Mouse (Mus musculus) forebrain, embryonic 10.5 days (tissue): ENCODE results near the gene 0610009B22Rik. TPM values are rescaled to one million over a fixed set of nuclear protein-coding genes. Genes with fewer than 3 reads are reported as not detected.

Source experiments
- DNase-seq: peaks from one replicate; pipeline ENCODE4 v3.0.0-alpha.2; 2017; ENCODE audit warnings: low spot score; ENCODE audit errors: extremely low spot score
- H3K27ac ChIP-seq: fragments of 300-500 bp; sonication (generic); 2 replicates; pipeline ENCODE4 v1.5.1; 2016; ENCODE audit warnings: mild to moderate bottlenecking
- H3K27me3 ChIP-seq: fragments of 300-500 bp; sonication (generic); 2 replicates; pipeline ENCODE4 v1.6.1; 2016; ENCODE audit warnings: mild to moderate bottlenecking; ENCODE audit not compliant: poor library complexity, severe bottlenecking
- H3K36me3 ChIP-seq: fragments of 300-500 bp; sonication (generic); replicated peaks from 2 replicates; pipeline ENCODE4 v1.6.1; 2016; ENCODE audit warnings: mild to moderate bottlenecking, moderate library complexity
- H3K4me1 ChIP-seq: fragments of 300-500 bp; sonication (generic); 2 replicates; pipeline ENCODE4 v1.6.1; 2016
- H3K4me3 ChIP-seq: fragments of 300-500 bp; sonication (generic); 2 replicates; pipeline ENCODE4 v1.5.1; 2016; ENCODE audit warnings: mild to moderate bottlenecking, moderate library complexity
- H3K9me3 ChIP-seq: fragments of 300-500 bp; sonication (generic); 2 replicates; pipeline ENCODE4 v1.6.1; 2016; ENCODE audit warnings: mild to moderate bottlenecking, moderate library complexity
- WGBS: fragments of 180-500 bp; shearing (Covaris S2); methylation state at CpG from one replicate; pipeline ENCODE4 v1.1.7; 2016; 5-methylcytosine and 5-hydroxymethylcytosine counted together
- polyA plus RNA-seq: library from polyadenylated mRNA; unstranded; fragments of >200 nt; fragmentation: Nextera tagmentation; extraction: Ambion mirVana; gene quantifications from 2 replicates; pipeline ENCODE4 v1.2.1, GENCODE M21; 2016

Gene 0610009B22Rik
- polyA plus RNA-seq, 1 experiment from 2014 or later: 78.7 TPM

DNA sequence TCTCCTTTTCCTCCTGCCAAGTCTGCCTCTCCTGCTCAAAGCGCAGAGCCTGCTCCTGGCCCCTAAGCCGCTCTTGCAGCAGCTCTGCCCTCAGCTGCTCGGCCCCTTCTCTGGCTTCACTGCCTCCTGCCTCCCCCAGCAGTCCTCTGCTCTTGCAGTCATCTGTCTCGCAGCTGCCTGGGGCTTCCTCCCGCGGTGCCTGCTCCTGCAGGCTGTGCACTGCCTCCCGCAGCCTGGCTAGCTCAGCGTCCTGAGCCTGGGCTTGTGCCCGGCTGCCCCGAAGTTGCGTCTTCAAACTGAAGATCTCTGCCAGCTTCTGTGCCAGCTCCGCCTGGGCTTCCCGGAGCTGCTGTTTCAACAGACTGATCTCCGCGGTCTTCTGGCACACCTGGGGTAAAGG, 44.9 kb downstream of the 0610009B22Rik start:
- Histone ChIP-seq H3K27ac (peak overlapping the region; percentile 62; the same call in 1 of the 2 replicates), H3K4me1 (peaks cover 40% of the 10 kb centered on the region), H3K4me3 (no peak overlapping the region), H3K36me3 (peaks cover 43% of the 10 kb centered on the region), H3K27me3 (0 out of 2 replicates have a peak, but pooled peaks cover 12% of the 10 kb centered on the region), H3K9me3 (no peaks in the 10 kb centered on the region)
- no peak for DNase-seq
- WGBS: 57% methylated on average over 15 of the region's 15 CpGs

DNA sequence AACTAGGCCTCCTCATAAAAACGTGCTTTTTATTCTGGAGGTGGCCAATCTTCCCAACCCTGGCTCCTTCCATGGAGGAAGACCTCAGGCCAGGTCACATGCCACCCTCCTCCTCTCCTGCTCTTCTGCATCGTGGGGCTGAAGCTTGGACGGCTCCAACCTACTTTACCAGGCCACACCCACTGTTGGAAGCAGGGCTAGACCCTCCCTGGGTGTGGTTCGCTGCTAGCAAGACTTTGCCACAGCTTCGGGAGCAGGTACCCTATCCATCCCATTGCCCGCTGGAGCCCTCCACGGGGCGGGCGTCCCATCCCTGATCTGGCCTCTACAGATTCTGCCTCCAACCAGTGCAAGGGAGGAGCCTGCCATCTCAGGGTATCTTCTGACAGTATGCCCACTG, 45.5 kb downstream of the 0610009B22Rik start:
- 76% methylated on average over 9 of the region's 9 CpGs for WGBS
- Histone ChIP-seq H3K4me3 (no peak overlapping the region), H3K9me3 (no peaks in the 10 kb centered on the region), H3K4me1 (peaks cover 39% of the 10 kb centered on the region), H3K36me3 (peaks cover 43% of the 10 kb centered on the region), H3K27ac (no peak overlapping the region), H3K27me3 (0 out of 2 replicates have a peak, but pooled peaks cover 12% of the 10 kb centered on the region)
- DNase-seq: no peak

DNA sequence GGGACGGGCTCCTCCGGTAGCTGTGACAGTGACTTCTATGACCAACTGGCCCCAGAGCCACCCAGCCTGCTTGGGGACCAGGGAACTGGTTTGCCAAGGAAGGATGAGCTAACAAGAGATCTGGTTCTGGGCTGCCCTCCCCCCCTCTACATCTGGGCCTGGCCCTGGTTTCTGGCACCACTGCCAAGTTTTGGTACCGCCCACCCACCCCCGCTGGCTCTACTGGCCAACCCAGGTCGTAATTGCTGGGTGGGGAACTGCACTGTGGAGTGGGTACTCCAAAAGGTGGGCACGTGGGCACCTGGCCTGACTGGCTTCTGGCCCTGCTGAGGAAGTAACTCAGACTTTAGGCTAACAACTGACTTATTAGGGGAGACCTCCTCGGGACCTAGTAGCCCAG, 47.9 kb downstream of the 0610009B22Rik start:
- Histone ChIP-seq H3K4me1 (peaks cover 38% of the 10 kb centered on the region), H3K9me3 (no peaks in the 10 kb centered on the region), H3K27ac (no peak overlapping the region), H3K36me3 (peaks cover 41% of the 10 kb centered on the region), H3K4me3 (no peak overlapping the region), H3K27me3 (0 out of 2 replicates have a peak, but pooled peaks cover 12% of the 10 kb centered on the region)
- no peak for DNase-seq
- 91% methylated on average over 7 of the region's 7 CpGs for WGBS

DNA sequence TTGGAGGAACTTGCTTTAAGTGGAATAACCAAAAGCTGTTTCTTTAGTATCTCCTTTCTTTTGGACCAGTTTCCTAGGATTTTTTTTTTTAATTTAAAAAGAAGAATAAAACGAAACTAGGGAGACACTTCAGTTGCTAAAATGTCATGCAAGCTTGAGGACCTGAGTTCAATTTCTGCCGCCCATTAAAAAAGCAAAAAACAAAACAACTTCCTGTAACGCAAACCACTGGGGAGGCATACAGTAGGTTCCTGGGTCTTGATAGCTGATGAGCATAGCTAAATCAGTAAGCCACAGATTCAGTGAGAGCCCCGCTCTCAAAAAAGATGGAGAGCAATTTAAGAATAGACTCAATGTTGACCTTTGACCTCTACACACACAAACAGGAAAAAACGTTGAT, 50.2 kb downstream of the 0610009B22Rik start:
- H3K9me3 ChIP-seq: no peaks in the 10 kb centered on the region
- H3K36me3 ChIP-seq: peaks cover 21% of the 10 kb centered on the region
- peaks cover 43% of the 10 kb centered on the region for H3K4me1 ChIP-seq
- H3K27me3 ChIP-seq: 0 out of 2 replicates have a peak, but pooled peaks cover 3% of the 10 kb centered on the region
- peak overlapping the region; percentile 81 for H3K27ac ChIP-seq
- DNase-seq: no peak
- H3K4me3 ChIP-seq: peak overlapping the region; percentile 38; the same call in 1 of the 2 replicates
- WGBS: 74% methylated on average over 5 of the region's 5 CpGs

DNA sequence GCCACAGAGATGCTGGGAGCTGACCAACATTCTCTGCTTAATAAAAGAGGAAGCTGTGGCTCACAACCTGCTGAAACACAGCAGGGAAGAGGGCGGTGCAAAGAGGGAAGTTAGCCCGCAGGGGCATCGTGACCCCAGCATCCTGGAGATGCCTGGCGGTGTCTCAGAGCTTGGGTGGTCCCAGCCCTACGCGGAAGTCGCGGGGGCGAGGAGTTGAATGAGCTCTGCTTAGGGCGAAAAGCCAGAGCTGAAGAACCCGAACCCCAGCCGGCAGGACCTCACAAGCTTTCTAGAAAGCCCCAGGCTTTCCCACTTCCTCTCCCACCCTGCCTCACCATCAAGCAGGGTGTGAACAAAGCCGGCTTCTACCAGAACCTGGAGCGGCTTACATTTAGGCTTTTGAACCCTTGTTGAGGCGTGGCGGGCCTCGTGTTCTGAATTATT, 50.7 kb downstream of the 0610009B22Rik start:
- Histone ChIP-seq H3K9me3 (no peaks in the 10 kb centered on the region), H3K27ac (peak overlapping the region; percentile 81), H3K4me3 (peak overlapping the region; percentile 38), H3K27me3 (no peaks in the 10 kb centered on the region), H3K4me1 (peaks cover 41% of the 10 kb centered on the region), H3K36me3 (peaks cover 17% of the 10 kb centered on the region)
- WGBS: 2% methylated on average over 17 of the region's 17 CpGs
- DNase-seq: peak; percentile 67

DNA sequence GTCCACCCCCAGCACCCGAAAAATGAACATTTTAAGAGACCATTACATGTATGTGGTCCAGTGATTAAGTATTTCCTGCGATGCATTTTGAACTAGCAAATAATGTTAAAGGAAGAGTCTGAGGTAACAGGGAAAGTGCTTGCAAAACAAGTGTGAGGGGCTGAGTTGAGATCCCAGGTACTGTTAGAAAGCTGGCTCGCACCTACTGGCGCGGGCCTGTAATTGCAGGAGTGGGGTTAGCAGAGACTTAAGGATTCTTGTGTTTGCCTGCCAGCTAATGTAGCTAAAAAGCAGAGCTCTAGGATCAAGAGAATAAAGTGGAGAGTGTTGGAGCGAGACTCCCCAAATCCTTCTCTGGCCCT, 52.4 kb downstream of the 0610009B22Rik start:
- H3K27ac ChIP-seq: peak overlapping the region; percentile 86
- DNase-seq: peak; percentile 65
- H3K4me3 ChIP-seq: peak overlapping the region; percentile 63
- H3K4me1 ChIP-seq: peaks cover 41% of the 10 kb centered on the region
- H3K36me3 ChIP-seq: 0 out of 2 replicates have a peak, but pooled peaks cover 7% of the 10 kb centered on the region
- H3K27me3 ChIP-seq: no peaks in the 10 kb centered on the region
- WGBS: 5% methylated on average over 6 of the region's 6 CpGs
- H3K9me3 ChIP-seq: no peaks in the 10 kb centered on the region

DNA sequence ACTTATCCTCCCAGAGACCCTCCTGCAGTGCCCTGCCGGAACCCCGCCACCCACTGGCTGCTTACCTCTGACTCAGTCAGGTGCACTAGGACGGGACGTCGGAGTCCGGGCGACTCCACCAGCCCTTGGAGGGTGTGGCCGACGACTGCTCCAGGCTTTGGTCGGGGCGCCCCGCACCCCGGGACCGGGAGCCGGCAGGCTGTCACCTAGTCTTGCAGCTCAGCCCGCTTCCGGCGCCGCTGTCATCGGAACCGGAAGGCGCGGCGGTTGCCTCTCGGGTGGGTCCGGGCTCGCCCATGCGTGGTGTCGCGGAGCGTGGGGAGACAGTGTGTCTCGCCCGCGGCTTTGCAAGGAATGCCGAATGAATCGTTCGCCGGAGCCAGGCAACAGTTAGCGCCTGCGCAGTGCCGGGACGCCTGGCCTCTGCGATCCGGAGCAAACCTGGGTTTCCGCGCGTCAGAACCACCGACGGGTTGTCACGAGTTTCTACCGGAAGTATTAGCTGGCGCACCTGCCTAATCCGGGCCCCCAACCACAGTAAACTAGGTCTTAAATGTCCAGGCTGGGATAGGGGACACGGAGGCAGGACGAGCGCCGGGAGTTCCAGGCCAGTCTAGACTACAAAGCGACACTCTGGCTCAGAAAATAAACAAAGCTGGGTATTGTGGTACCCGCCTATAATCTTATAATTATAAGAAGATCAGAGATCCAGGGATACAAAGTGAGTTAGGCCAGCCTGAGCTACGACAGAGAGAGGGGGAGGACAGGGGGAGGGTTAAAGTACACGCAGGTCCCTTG, 53.0 kb downstream of the 0610009B22Rik start, which contains the start of gene Rmnd5b:
TSS of gene Rmnd5b (minus strand) at position 372 of the 798 bp plus-strand sequence.
- H3K36me3 ChIP-seq: 0 out of 2 replicates have a peak, but pooled peaks cover 10% of the 10 kb centered on the region
- no peaks in the 10 kb centered on the region for H3K9me3 ChIP-seq
- peak within 1 kb of the TSS; percentile 63 for H3K4me3 ChIP-seq
- H3K27me3 ChIP-seq: no peaks in the 10 kb centered on the region
- H3K4me1 ChIP-seq: peaks cover 41% of the 10 kb centered on the region
- peak within 1 kb of the TSS; percentile 86 for H3K27ac ChIP-seq
- peak; percentile 84 for DNase-seq
- under 1% methylated on average over 61 of the region's 61 CpGs for WGBS

Other genes with a start within 250 kb of the 0610009B22Rik start
- gene Phykpl, start 104.1 kb downstream of the 0610009B22Rik start, polyA plus RNA-seq: 15.9 and 16.3 TPM in 2 replicates
- gene Hnrnpab, start 82.0 kb downstream of the 0610009B22Rik start, polyA plus RNA-seq: 597 and 634 TPM in 2 replicates
- gene Nhp2, start 69.1 kb downstream of the 0610009B22Rik start, polyA plus RNA-seq: 273 and 279 TPM in 2 replicates
- gene Rmnd5b, start 53.0 kb downstream of the 0610009B22Rik start, polyA plus RNA-seq: 37.2 and 39.1 TPM in 2 replicates
- 19.4 and 21.1 TPM in 2 replicates for gene N4bp3, start 38.0 kb downstream of the 0610009B22Rik start, polyA plus RNA-seq
- gene D930048N14Rik, start 37.9 kb downstream of the 0610009B22Rik start, polyA plus RNA-seq: 1.6 and 2.0 TPM in 2 replicates
- 12.8 and 14.0 TPM in 2 replicates for gene Sec24a, start 74.8 kb upstream of the 0610009B22Rik start, polyA plus RNA-seq
- 112 and 114 TPM in 2 replicates for gene Sar1b, start 74.8 kb upstream of the 0610009B22Rik start, polyA plus RNA-seq
- gene Jade2, start 168.8 kb upstream of the 0610009B22Rik start, polyA plus RNA-seq: 0.57 and 0.64 TPM in 2 replicates